Mouse (Mus musculus): Measurements from ENCODE around the gene Pam.

- TF ChIP-seq POLR2A (IDR thresholded peaks at IDR 0.05; ENCODE audit: low read depth, low read length): no peak
- TF ChIP-seq CTCF (IDR thresholded peaks at IDR 0.05; ENCODE audit: borderline replicate concordance, insufficient read depth, low read length): no peak
Observed at GRCm38 (mm10) chr1:97960681-97961080, 134.8 kb downstream of the Pam start.

All from embryonic fibroblast, embryonic 13.5 days (primary cell).